Mouse (Mus musculus) R1 (cell line): ENCODE results near the gene Fcrlb.

Source experiments
- DNase-seq: peaks from one replicate; pipeline ENCODE4 v3.0.0-alpha.2; 2018; ENCODE audit warnings: low read depth, low spot score

Gene Fcrlb

GRCm38 (mm10) chr1:170907456-170908191 is 5.1 kb downstream of the Fcrlb start:
- peak; percentile 54 for DNase-seq

- DNase-seq: peak; percentile 9
Observed at GRCm38 (mm10) chr1:170907111-170907455, 5.7 kb downstream of the Fcrlb start.

- no peak for DNase-seq
Observed at GRCm38 (mm10) chr1:170903485-170903884, 9.3 kb downstream of the Fcrlb start.

DNA sequence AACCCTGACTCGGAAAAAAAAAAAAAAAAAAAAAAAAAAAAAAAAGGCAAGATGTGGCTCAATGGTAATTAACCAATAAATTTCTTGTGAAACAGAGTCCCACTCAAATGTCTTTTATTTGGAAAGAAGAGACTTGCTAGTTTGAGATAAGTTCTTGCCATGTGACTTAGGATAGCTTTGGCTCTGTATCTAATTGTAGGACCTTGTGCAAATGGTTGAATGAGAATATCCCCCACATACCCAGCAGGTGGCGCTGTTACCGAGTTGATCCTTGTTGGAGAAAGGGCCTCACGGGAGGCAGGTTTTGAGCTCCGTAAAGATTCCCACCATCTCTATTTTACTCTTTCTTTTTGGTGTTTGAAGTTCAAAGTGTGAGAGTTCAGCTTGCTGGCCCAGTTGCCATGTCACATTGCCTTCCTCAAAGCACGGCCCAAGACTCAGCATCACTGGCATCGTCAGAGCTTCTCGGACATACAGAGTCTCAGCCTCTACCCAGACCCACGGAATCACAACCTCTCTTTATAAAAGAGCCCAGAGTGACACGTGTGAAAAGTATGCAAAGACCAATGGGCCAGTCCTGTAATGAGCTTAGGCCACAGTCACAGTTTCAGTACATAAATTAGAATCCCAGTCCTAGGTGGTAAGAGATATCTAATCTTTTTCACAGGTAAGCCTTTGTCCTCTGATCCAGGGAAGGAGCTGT is 11.1 kb downstream of the Fcrlb start:
- DNase-seq: peak; percentile 89

GRCm38 (mm10) chr1:170900799-170901467 is 11.8 kb downstream of the Fcrlb start:
- peak; percentile 54 for DNase-seq

- no peak for DNase-seq
Observed at GRCm38 (mm10) chr1:170898413-170899075, 14.2 kb downstream of the Fcrlb start.

DNA sequence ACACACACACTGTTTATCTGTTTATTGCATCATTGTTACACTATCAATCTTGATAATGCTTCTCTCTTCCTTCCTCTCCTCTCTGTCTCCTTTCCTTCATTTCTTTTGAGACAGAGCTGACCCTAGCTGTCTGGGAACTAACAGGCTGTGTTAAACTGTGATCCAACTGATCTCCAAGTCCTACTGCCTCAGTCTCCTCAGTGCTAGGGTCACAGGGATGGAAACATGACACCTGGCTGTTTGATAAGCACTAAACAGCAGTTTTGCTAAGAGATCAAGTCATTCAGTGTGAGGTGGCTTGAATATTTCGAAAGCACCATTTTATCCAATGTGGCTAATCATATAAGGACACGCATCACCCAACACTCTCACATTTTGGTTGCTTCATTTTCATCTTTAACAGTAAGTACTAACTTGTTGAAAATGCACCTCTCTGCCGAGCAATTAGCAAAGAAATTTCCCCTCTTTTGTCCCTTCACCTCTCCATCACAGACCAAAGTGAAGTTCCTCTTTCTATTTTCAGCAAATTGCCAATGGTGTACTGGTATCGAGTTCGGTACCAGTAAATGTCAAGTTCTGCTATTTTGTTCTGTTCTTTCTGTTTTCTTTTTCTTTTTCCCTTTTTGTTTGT is 16.0 kb downstream of the Fcrlb start:
- no peak for DNase-seq

- DNase-seq: peak; percentile 77
Observed at GRCm38 (mm10) chr1:170894603-170895602, 17.8 kb downstream of the Fcrlb start.

- DNase-seq: peak; percentile 63
Observed at GRCm38 (mm10) chr1:170892279-170892678, 20.5 kb downstream of the Fcrlb start.

DNA sequence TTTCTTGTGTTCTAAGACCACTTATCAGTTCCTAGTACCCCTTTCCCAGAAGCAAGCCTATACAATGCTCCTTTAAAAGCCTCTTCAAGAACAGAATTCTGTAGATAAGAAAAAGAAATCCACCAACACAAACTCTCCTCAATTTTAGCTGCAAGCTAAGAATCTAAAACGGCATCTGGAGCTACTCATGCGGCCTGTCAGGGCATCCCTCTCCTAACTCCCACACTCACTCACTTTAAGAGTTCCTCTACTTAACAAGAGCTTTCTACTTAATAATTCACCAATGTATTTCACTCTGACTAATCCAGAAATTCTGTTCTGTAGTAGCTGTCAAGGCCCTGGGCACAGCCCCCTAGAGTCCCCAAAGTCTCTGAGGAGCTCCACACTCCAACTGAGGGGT is 21.1 kb downstream of the Fcrlb start:
- DNase-seq: no peak

DNA sequence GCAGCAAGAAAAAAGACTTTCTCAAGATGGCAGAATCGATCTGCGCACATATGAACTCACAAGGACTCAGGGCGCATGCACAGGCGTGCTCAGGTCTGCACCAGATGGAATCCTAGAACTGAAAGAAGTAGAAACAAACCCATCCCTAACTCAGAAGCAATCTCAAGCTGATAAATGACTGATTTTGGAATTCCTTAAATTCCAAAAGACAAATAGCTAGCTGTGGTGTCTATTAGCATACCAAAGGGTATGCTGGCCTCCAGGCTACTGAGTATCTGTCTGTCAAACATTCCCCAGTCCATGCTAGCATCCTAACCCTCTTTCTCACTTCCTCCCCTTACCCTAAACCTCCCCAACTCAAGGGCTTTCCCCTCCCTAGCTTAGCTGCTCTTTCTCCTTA is 23.4 kb downstream of the Fcrlb start:
- peak; percentile 99 for DNase-seq

DNA sequence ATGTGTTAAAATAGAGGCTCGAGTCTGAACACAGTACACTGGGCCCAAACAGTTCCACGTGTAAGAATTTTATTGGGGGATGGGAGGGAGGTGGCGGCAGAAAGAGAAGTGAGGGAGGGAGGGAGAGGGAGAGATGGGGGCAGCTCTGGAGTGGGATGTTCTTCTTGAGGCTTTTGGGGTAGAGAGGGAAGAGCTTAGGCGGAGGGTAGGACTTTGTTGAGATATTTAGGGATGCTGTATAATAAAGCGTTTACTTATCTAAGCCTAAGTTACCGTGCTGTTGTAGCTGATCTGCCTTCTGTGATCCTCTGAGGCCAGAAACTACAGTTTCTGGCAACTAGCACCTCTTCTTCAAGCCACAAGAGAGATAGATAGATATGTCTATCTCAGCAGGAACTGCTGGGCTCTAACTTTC is 26.7 kb downstream of the Fcrlb start:
- no peak for DNase-seq

DNA sequence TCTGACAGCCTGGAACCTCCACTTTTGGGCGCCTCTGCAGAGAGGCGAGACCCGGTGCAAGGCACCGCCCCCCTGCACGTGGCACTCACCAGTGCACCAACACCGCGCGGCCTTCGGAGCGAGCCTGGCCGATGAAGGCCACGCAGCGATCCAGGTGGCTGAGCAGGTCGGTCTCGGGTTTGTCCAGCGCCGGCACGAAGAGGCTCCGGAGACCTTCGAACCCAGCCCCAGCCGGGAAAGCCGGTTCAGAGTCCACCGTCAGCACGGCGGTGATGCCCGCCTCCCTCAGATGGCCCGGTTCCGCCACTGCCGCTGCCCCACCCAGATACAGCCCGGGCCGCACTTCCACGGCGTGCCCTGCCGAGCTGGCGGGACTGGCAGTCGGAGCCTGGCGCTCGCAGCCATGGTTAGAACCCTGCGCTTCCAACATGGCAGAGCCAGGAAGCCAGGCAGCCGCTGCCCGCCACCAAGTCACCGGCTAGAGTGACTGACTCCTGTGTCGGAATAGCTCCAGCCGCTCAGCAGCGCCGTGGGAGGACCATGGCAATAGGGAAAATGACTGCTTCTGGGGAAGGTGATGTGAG is 27.7 kb downstream of the Fcrlb start, which contains the start of the genes Gm26620 and Dusp12:
Gene Gm26620 (plus strand): TSS at position 88 of the 584 bp plus-strand sequence.
Gene Dusp12 (minus strand): TSS at position 563 of the 584 bp plus-strand sequence.
- DNase-seq: peak; percentile 93

DNA sequence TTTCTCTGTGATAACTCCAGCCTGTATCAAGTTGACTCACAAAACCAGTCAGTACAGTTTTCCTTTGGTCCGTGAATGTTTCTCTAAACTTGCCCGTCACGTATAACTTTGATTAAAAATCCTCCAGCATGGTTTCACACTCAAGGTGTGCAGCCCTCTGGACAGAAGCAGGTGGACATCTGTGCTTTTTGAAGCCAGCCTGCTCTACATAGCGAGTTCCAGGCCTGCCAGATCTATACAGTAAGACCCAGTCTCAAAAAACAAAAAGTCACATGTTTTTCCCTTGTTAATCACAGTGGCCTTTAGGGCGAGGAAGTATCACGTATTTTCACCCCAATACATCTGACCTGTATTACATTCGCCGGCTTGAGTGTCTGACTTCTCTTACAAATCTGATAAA is 28.4 kb downstream of the Fcrlb start:
- no peak for DNase-seq

DNA sequence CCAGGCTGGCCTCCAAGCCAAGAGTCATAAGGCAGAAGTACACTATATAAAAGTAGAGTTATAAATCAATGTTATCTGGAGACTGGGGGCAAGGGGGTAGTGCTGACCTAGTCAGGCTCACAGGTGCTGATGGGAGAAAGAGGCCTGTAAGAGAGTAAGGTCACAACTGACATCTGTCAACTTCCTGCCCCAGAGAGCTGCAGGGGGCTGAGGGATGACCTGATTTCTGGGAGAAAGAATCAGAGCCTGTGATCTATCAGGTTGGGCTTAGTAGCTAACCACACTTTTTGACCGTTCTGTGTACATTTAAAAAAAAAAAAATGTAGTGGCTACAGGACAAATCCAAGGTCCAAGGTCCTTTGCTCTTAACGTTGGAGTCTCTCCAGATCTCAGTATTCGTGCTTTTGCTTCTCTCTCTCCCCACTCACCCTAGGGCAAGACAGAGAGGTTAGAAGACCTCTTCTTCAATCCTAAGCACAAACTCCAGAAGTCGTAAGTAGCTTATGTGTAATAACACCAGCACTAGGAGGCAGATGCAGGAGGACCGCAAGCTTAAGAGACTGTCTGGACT is 29.7 kb downstream of the Fcrlb start:
- DNase-seq: no peak

DNA sequence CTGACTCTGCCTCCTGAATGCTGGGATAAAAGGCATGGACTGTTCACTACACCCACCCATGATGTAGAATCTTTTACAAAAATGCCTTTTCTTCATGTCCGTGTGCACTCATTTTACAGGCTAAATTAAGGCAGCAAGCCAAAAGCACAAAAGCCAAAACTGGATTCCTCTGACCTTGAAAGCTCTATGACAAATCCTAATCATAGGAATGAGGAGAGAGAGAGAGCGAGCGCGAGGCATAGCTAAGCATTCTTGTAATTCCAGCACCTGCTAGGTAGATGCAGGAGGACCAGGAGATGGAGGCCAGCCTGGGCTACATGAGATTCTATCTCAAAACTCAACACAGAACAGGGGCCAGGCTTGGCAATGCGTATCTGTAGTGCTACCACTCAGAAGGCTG is 35.8 kb downstream of the Fcrlb start:
- DNase-seq: no peak

GRCm38 (mm10) chr1:170875676-170876075 is 37.1 kb downstream of the Fcrlb start:
- no peak for DNase-seq

- DNase-seq: peak; percentile 82
Observed at GRCm38 (mm10) chr1:170871961-170872360, 40.8 kb downstream of the Fcrlb start.

DNA sequence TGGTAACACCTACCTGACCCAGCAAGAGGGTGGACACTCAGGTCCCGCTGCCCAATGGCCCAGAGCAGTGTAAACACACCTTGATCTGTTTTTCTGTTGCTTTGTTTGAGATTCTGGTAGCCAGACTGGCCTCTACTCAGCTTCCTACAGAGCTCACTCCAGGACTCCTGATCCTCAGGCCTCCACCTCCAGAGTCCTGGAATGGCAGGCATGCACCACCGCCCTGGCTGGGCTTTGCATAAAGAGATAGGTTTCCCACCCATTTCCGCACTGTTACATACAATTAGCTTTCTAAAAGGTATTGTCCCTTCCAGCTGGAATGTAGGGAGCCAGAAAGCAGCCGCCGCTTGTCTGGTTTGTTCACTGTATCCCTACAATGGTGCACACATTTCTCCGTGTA is 41.3 kb downstream of the Fcrlb start:
- DNase-seq: peak; percentile 98

- DNase-seq: no peak
Observed at GRCm38 (mm10) chr1:170868905-170869283, 43.8 kb downstream of the Fcrlb start.
